Mouse (Mus musculus): ENCODE results near the gene Dpp10. TPM values are rescaled to one million over a fixed set of nuclear protein-coding genes. Genes with fewer than 3 reads are reported as not detected.

Gene Dpp10
- total RNA-seq (2021) = not detected

GRCm38 (mm10) chr1:124044925-124045640 is at the start of gene Dpp10:
TSS of gene Dpp10 (minus strand) at chr1:124045559.
- DNase-seq (ENCODE audit: low spot score) = no peak
- intact Hi-C loops (cut with DNase I) = no loop called here

- intact Hi-C loops (cut with DNase I) = no loop called here
- no peak for DNase-seq (ENCODE audit: low spot score)
Observed at GRCm38 (mm10) chr1:124048544-124048943, 3.2 kb upstream of the Dpp10 start.

- intact Hi-C loops (cut with DNase I) = no loop called here
- no peak for DNase-seq (ENCODE audit: low spot score)
Observed at GRCm38 (mm10) chr1:124045761-124046300, 472 bp upstream of the Dpp10 start.

GRCm38 (mm10) chr1:124044161-124044560 is 1.2 kb downstream of the Dpp10 start:
- intact Hi-C loops (cut with DNase I) = no loop called here
- DNase-seq (ENCODE audit: low spot score) = no peak

- no peak for DNase-seq (ENCODE audit: low spot score)
- intact Hi-C loops (cut with DNase I) = no loop called here
Observed at GRCm38 (mm10) chr1:124043421-124043820, 1.9 kb downstream of the Dpp10 start.

- intact Hi-C loops (cut with DNase I) = no loop called here
- DNase-seq (ENCODE audit: low spot score) = no peak
Observed at GRCm38 (mm10) chr1:124041559-124041958, 3.8 kb downstream of the Dpp10 start.

- intact Hi-C loops (cut with DNase I) = no loop called here
- no peak for DNase-seq (ENCODE audit: low spot score)
Observed at GRCm38 (mm10) chr1:124035306-124035990, 9.9 kb downstream of the Dpp10 start.

GRCm38 (mm10) chr1:124032677-124033076 is 12.7 kb downstream of the Dpp10 start:
- DNase-seq (ENCODE audit: low spot score) = no peak
- intact Hi-C loops (cut with DNase I) = no loop called here

- no peak for DNase-seq (ENCODE audit: low spot score)
- intact Hi-C loops (cut with DNase I) = no loop called here
Observed at GRCm38 (mm10) chr1:124031968-124032367, 13.4 kb downstream of the Dpp10 start.

GRCm38 (mm10) chr1:124002797-124003196 is 42.6 kb downstream of the Dpp10 start:
- no peak for DNase-seq (ENCODE audit: low spot score)
- intact Hi-C loops (cut with DNase I) = no loop called here

GRCm38 (mm10) chr1:123995780-123996179 is 49.6 kb downstream of the Dpp10 start:
- DNase-seq (ENCODE audit: low spot score) = no peak
- intact Hi-C loops (cut with DNase I) = no loop called here

GRCm38 (mm10) chr1:123985324-123986024 is 59.9 kb downstream of the Dpp10 start:
- intact Hi-C loops (cut with DNase I) = no loop called here
- no peak for DNase-seq (ENCODE audit: low spot score)

GRCm38 (mm10) chr1:123978597-123978996 is 66.8 kb downstream of the Dpp10 start:
- DNase-seq (ENCODE audit: low spot score) = no peak
- intact Hi-C loops (cut with DNase I) = no loop called here

GRCm38 (mm10) chr1:123974621-123975020 is 70.7 kb downstream of the Dpp10 start:
- DNase-seq (ENCODE audit: low spot score) = no peak
- intact Hi-C loops (cut with DNase I) = no loop called here

- intact Hi-C loops (cut with DNase I) = no loop called here
- DNase-seq (ENCODE audit: low spot score) = no peak
Observed at GRCm38 (mm10) chr1:123946149-123946548, 99.2 kb downstream of the Dpp10 start.

- DNase-seq (ENCODE audit: low spot score) = no peak
- intact Hi-C loops (cut with DNase I) = no loop called here
Observed at GRCm38 (mm10) chr1:123940826-123941225, 104.5 kb downstream of the Dpp10 start.

GRCm38 (mm10) chr1:123933812-123934727 is 111.3 kb downstream of the Dpp10 start:
- no peak for DNase-seq (ENCODE audit: low spot score)
- intact Hi-C loops (cut with DNase I) = no loop called here

GRCm38 (mm10) chr1:123928003-123928370 is 117.4 kb downstream of the Dpp10 start:
- intact Hi-C loops (cut with DNase I) = no loop called here
- DNase-seq (ENCODE audit: low spot score) = no peak

GRCm38 (mm10) chr1:123927278-123928002 is 117.9 kb downstream of the Dpp10 start:
- intact Hi-C loops (cut with DNase I) = no loop called here
- DNase-seq (ENCODE audit: low spot score) = no peak
